Mouse (Mus musculus) liver, embryonic 15.5 days (tissue): ENCODE measurements around the gene Slc25a54. TPM values are rescaled to one million over a fixed set of nuclear protein-coding genes. Genes with fewer than 3 reads are reported as not detected.

Experiments used
- ATAC-seq: fragments of 200-750 bp; cut with Nextera tagmentation; 2 replicates; pipeline ENCODE4 v1.8.0; 2017; ENCODE audit warnings: moderate number of reproducible peaks, mild to moderate bottlenecking, moderate library complexity; ENCODE audit not compliant: insufficient read depth
- H3K27ac ChIP-seq: fragments of 300-500 bp; sonication (generic); replicated peaks from 2 replicates; pipeline ENCODE4 v1.5.1; 2015; ENCODE audit warnings: mild to moderate bottlenecking, inconsistent platforms
- H3K27me3 ChIP-seq: fragments of 300-500 bp; sonication (generic); 2 replicates; pipeline ENCODE4 v1.6.1; 2015; ENCODE audit warnings: mild to moderate bottlenecking, inconsistent platforms
- H3K36me3 ChIP-seq: fragments of 300-500 bp; sonication (generic); replicated peaks from 2 replicates; pipeline ENCODE4 v1.6.1; 2015; ENCODE audit warnings: moderate library complexity, mild to moderate bottlenecking, inconsistent platforms
- H3K4me1 ChIP-seq: fragments of 300-500 bp; sonication (generic); replicated peaks from 2 replicates; pipeline ENCODE4 v1.6.1; 2015; ENCODE audit warnings: inconsistent platforms
- H3K4me2 ChIP-seq: fragments of 300-500 bp; sonication (generic); 2 replicates; pipeline ENCODE4 v1.6.1; 2015; ENCODE audit warnings: moderate library complexity, mild to moderate bottlenecking, inconsistent platforms
- H3K4me3 ChIP-seq: fragments of 300-500 bp; sonication (generic); replicated peaks from 2 replicates; pipeline ENCODE4 v1.5.1; 2015; ENCODE audit warnings: mild to moderate bottlenecking, inconsistent platforms
- H3K9ac ChIP-seq: fragments of 300-500 bp; sonication (generic); 2 replicates; pipeline ENCODE4 v1.6.1; 2015; ENCODE audit warnings: moderate library complexity, mild to moderate bottlenecking, inconsistent platforms
- H3K9me3 ChIP-seq: fragments of 300-500 bp; sonication (generic); replicated peaks from 2 replicates; pipeline ENCODE4 v1.6.1; 2016; ENCODE audit warnings: inconsistent platforms
- WGBS: fragments of 180-500 bp; shearing (Covaris S2); methylation state at CpG from one replicate; pipeline ENCODE4 v1.1.7; 2015; ENCODE audit warnings: mixed read lengths; ENCODE audit not compliant: insufficient replicate concordance; 5-methylcytosine and 5-hydroxymethylcytosine counted together
- polyA plus RNA-seq: library from polyadenylated mRNA; unstranded; fragments of >200 nt; fragmentation: Nextera tagmentation; extraction: Ambion mirVana; gene quantifications from 2 replicates; pipeline ENCODE4 v1.2.1, GENCODE M21; 2015

Gene Slc25a54
- polyA plus RNA-seq = not detected in 2 replicates

DNA sequence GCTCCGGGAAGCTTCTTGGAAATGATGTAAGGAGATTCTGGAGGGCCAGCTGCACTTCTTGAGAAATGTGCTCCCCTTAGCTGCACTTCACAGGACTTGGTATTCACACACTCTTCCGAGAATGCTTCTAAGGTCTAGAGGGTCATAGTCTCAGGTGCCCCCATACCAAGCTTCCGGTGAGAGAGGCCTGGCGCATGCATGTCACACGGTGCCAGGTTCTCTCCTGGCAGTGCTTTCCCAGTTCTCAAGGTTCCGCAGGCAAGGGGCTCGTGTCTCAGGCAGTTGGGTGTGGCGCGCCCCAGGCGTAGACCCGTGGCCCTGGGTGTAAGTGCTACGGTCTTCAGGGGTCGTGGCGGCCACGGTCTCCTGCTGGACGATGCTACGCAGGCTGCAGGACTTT, at the start of gene Slc25a54:
TSS of gene Slc25a54 (plus strand) at position 301 of the 400 bp plus-strand sequence.
- H3K9ac ChIP-seq = no peak within 1 kb of the TSS
- no peaks in the 10 kb centered on the region for H3K9me3 ChIP-seq
- no peak for ATAC-seq
- H3K27ac ChIP-seq = no peak within 1 kb of the TSS
- H3K36me3 ChIP-seq = no peaks in the 10 kb centered on the region
- H3K27me3 ChIP-seq = no peaks in the 10 kb centered on the region
- H3K4me2 ChIP-seq = no peak within 1 kb of the TSS
- 81% methylated on average over 17 of the region's 17 CpGs for WGBS
- H3K4me3 ChIP-seq = no peak within 1 kb of the TSS
- no peaks in the 10 kb centered on the region for H3K4me1 ChIP-seq

DNA sequence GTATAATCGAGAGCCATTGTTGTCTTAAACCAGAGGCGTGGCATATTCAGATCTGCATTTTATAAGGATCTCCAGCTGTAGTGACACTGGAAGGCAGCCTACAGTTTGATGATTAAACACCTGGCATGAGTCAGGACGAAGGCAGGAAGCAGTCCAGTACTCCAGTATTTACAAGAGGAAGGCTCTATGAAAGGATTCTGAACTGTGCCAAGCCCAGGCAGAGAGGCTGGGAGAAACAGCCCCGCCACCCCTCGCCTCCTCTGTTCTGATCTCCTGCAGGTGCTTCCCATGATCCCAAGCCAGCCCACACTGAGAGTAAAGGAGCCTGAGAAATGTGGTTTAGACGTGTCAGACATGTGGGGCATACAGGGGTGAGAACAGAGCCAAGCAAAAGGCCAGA, 49.5 kb upstream of the Slc25a54 start:
- no peak overlapping the region for H3K4me3 ChIP-seq
- 55% methylated on average over 6 of the region's 6 CpGs for WGBS
- H3K9me3 ChIP-seq = no peaks in the 10 kb centered on the region
- H3K27me3 ChIP-seq = no peaks in the 10 kb centered on the region
- H3K27ac ChIP-seq = no peak overlapping the region
- no peak overlapping the region for H3K4me2 ChIP-seq
- H3K4me1 ChIP-seq = peaks cover 28% of the 10 kb centered on the region
- no peak overlapping the region for H3K9ac ChIP-seq
- no peak for ATAC-seq
- no peaks in the 10 kb centered on the region for H3K36me3 ChIP-seq

DNA sequence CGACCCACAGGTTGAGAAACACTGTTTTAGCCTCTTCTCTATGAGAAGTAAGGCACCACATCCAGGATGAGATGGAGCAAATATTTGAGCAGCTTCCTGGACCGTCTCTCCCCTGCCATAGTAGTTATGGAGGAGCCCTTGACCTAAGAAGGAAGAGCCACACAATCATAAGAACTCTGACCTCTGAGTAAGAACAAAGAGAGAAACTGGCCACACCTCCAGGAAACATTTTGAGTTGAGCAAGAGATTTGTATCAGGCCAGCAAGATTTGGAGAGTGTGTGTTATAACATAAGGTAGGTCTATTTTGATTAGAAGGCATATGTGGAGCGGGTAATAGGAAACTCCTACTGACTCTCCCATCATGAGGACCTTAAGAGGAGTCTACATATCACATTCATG, 48.6 kb upstream of the Slc25a54 start:
- no peak for ATAC-seq
- Histone ChIP-seq H3K9me3 (no peaks in the 10 kb centered on the region), H3K27ac (no peak overlapping the region), H3K9ac (no peak overlapping the region), H3K4me2 (no peak overlapping the region), H3K27me3 (no peaks in the 10 kb centered on the region), H3K36me3 (no peaks in the 10 kb centered on the region), H3K4me3 (no peak overlapping the region), H3K4me1 (peaks cover 21% of the 10 kb centered on the region)
- WGBS = 54% methylated on average over 3 of the region's 3 CpGs

DNA sequence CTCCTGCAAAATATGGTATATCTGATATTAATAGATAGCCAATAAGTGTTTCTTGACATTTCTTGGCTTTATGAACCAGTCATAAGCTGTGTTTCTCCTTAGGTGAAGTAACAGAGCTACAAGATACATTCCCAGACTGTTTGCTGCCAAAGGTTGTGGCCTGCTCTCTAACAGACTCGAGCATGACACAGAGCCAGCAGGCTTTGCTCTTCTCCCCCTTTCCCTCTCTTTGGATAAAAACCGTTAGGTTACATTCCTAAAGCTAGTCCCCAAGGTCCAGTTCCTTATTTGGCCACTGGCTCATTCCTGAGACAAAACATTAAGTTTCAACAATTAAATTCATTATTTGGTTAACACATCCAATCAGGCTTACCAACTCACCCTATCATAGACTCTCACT, 48.0 kb upstream of the Slc25a54 start:
- Histone ChIP-seq H3K9ac (no peak overlapping the region), H3K27me3 (no peaks in the 10 kb centered on the region), H3K27ac (no peak overlapping the region), H3K9me3 (no peaks in the 10 kb centered on the region), H3K4me3 (no peak overlapping the region), H3K4me1 (peaks cover 14% of the 10 kb centered on the region), H3K4me2 (no peak overlapping the region), H3K36me3 (no peaks in the 10 kb centered on the region)
- WGBS = 42% methylated on average over 2 of the region's 2 CpGs
- no peak for ATAC-seq

DNA sequence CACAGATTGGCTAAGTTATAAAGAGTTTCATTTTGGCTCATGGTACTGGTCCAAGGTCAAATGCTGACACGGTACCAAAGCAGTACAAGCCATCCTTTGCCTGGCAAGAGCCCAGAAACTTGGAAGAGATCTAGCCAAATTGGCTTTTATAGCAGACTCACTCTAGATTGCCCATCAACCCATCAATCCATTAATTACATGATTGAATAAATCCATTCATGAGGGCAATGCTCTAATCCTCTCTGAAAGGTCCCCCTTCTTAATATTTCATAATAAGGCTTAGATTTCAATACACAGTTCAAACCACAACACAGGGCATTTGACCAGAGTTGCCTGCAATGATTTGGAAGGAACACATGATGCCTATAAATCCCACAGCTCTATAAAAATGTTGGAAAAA, 45.9 kb upstream of the Slc25a54 start:
- no peak overlapping the region for H3K4me3 ChIP-seq
- 62% methylated on average over 1 of the region's 1 CpGs for WGBS
- H3K9me3 ChIP-seq = no peaks in the 10 kb centered on the region
- H3K9ac ChIP-seq = no peak overlapping the region
- H3K27ac ChIP-seq = no peak overlapping the region
- H3K27me3 ChIP-seq = no peaks in the 10 kb centered on the region
- H3K4me1 ChIP-seq = peaks cover 8% of the 10 kb centered on the region; the same call in 1 of the 2 replicates
- no peak overlapping the region for H3K4me2 ChIP-seq
- H3K36me3 ChIP-seq = no peaks in the 10 kb centered on the region
- no peak for ATAC-seq

DNA sequence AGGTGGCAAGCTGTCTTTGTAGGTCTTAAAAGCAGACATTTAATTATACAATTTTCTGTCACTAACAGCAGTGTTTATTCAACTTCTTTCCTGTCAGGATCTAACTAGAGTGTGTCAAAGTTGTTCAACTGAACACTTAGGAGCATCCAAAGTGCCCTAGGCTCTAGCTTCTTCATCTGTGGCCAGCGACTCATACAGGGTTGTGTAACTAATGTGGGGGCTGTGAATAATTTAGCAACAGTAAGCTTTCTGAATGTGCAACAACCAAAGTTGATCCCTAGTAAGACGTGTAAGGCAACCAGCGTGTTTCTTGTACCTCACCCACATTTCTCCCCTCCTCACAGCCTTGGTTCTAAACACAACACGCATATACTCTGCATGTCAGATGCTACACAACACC, 39.4 kb upstream of the Slc25a54 start:
- H3K9me3 ChIP-seq = no peaks in the 10 kb centered on the region
- 66% methylated on average over 4 of the region's 4 CpGs for WGBS
- H3K4me1 ChIP-seq = no peaks in the 10 kb centered on the region
- H3K36me3 ChIP-seq = no peaks in the 10 kb centered on the region
- no peak overlapping the region for H3K9ac ChIP-seq
- no peak overlapping the region for H3K4me3 ChIP-seq
- no peak overlapping the region for H3K4me2 ChIP-seq
- H3K27me3 ChIP-seq = no peaks in the 10 kb centered on the region
- H3K27ac ChIP-seq = no peak overlapping the region
- no peak for ATAC-seq

DNA sequence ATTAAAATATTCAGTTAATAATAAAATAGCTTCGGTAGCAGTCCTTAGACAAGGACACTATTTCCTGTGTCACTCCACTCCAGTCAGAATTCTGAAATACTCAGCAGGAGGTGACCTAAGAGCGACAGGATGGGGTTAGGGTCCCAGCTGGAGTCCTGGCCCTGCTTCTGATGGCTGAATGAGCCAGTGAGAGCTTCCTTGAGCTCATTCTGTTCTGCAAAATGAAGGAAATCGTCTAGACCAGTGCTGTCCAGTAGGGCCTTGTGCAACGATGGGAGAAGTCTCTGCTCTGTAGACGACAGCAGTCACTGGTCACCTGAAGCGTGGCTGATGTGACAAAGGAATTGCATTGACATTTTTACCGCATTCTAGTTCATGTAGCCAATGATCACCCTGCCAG, 36.9 kb upstream of the Slc25a54 start:
- Histone ChIP-seq H3K27ac (no peak overlapping the region), H3K4me2 (no peak overlapping the region), H3K27me3 (no peaks in the 10 kb centered on the region), H3K4me3 (no peak overlapping the region), H3K9ac (no peak overlapping the region), H3K9me3 (no peaks in the 10 kb centered on the region), H3K36me3 (no peaks in the 10 kb centered on the region), H3K4me1 (no peaks in the 10 kb centered on the region)
- ATAC-seq = no peak
- 54% methylated on average over 7 of the region's 7 CpGs for WGBS

DNA sequence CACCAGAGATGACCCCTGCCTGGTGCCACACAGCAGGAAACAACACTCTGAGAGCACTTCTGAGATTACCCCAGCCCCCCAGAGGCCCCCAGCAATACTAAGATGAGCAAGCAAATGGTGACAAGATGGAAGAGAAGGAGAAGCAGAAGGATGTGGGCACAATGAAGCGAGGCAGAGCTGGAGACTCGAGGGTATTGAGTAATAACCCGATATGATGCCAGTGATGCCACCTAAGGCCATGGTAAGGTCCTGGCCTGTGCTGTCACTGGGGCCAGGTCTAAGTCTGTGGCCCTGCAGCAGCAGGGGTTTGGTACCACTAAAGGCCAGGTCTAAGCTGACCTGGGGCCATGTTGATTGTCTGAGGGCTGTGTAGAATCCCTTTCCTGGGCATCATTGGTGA, 33.8 kb upstream of the Slc25a54 start:
- H3K27me3 ChIP-seq = no peaks in the 10 kb centered on the region
- H3K9me3 ChIP-seq = no peaks in the 10 kb centered on the region
- H3K9ac ChIP-seq = no peak overlapping the region
- no peak for ATAC-seq
- no peak overlapping the region for H3K4me3 ChIP-seq
- 58% methylated on average over 3 of the region's 3 CpGs for WGBS
- H3K27ac ChIP-seq = no peak overlapping the region
- no peaks in the 10 kb centered on the region for H3K36me3 ChIP-seq
- H3K4me1 ChIP-seq = peaks cover 4% of the 10 kb centered on the region
- no peak overlapping the region for H3K4me2 ChIP-seq

DNA sequence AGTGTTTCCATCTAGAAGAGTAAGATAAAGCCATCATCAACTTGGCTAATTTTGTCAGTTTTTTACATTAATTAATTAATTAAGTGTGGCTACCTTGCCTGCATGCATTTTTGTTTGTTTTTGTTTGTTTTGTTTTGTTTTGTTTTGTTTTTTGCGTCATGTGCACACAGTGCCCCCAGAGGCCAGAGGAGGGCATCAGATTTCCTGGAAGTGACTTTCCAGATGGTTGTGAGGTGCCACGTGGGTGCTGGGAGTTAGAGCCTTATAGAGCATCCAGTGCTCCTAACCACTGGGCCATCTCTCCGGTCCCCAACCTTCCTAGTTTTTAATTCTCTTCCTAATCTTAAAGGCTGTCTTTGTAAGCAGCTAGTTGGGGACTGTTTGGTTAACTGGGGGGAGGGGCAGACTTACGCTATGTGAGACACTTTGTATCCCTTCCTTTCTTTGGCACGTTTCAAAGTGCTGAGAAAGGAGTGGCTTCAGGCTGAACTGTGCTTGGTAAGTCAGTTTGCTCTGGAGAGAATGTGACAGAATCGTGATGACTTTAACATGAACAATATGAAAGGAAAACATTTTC, 32.5 kb upstream of the Slc25a54 start:
- Histone ChIP-seq H3K4me1 (peaks cover 7% of the 10 kb centered on the region), H3K27me3 (no peaks in the 10 kb centered on the region), H3K9ac (no peak overlapping the region), H3K36me3 (no peaks in the 10 kb centered on the region), H3K9me3 (no peaks in the 10 kb centered on the region), H3K4me3 (no peak overlapping the region), H3K27ac (no peak overlapping the region), H3K4me2 (no peak overlapping the region)
- WGBS = 45% methylated on average over 6 of the region's 6 CpGs
- no peak for ATAC-seq

DNA sequence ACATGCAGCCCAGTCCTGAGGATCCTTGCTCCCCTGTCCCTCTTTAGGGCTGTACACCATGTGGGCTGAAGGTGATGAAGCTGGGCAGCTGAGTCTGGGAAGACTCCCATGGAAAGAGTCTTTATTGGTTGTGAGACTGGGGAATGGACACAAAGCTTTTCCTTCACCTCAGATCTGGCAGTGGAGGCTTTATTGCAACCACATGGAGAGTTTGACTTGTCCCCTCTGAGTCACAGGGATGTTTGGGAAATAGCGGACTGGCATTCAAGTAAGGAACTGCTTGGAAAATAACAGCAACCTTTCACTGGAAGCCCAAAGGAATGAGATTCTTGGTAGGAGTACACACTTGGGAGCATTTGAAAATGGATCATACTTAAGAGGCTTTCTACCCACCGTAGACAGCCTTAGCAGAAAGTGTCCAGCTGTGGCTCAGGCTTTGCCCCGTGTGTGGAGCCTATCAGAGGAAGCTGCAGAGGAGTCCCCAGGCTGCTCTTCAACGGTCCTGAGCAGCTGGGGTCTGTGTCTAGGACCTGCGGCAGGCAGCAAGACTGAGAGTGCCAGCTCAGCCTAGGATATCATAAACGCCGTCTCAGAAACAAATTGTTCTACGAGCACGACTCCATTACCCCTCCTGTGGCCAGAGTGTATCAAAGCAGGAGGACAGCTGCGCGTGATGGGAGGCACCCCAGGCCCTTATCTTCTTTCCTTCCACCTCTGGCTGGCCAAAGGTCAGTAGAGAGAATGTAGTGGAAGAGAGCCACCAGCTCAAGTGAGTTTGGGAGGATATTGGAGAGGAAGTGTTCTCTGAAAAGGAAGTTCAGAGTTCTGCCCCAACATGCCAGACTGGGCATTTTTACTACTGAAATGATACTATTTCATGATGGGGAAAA, 29.0 kb upstream of the Slc25a54 start:
- H3K9me3 ChIP-seq = no peaks in the 10 kb centered on the region
- no peaks in the 10 kb centered on the region for H3K27me3 ChIP-seq
- 11% methylated on average over 11 of the region's 11 CpGs for WGBS
- no peaks in the 10 kb centered on the region for H3K36me3 ChIP-seq
- no peak overlapping the region for H3K9ac ChIP-seq
- H3K27ac ChIP-seq = no peak overlapping the region
- peaks cover 7% of the 10 kb centered on the region for H3K4me1 ChIP-seq
- no peak overlapping the region for H3K4me2 ChIP-seq
- ATAC-seq = no peak
- no peak overlapping the region for H3K4me3 ChIP-seq

DNA sequence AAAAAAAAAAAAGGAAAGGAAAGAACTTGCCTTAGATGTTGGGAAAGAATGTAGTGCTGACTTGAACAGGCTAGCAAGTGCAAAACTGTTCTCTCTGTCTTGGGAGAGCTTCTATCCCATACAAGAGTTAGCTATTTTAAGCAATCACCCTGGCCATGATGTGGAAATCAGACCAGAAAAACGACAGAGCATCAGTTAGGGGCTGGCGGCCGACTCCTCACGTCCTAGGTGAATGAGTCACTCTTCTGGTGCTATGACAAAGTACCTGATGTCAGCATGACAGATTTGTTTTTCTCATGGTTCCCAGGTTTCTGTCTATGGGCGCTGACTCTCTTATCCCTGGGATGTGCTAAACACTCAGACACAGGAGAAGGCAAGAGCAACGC, 28.3 kb upstream of the Slc25a54 start:
- no peaks in the 10 kb centered on the region for H3K9me3 ChIP-seq

More for the DNA sequence above, 28.3 kb upstream of the Slc25a54 start:
- Histone ChIP-seq H3K36me3 (no peaks in the 10 kb centered on the region), H3K4me1 (peaks cover 7% of the 10 kb centered on the region), H3K27ac (no peak overlapping the region), H3K4me2 (no peak overlapping the region), H3K9ac (no peak overlapping the region), H3K4me3 (no peak overlapping the region), H3K27me3 (no peaks in the 10 kb centered on the region)
- WGBS = 57% methylated on average over 6 of the region's 6 CpGs
- ATAC-seq = no peak
